Mouse (Mus musculus): ENCODE measurements around the gene Ccdc65. TPM values are rescaled to one million over a fixed set of nuclear protein-coding genes. Genes with fewer than 3 reads are reported as not detected.
A peak's percentile ranks its signal among the peaks of the same experiment; 100 is the strongest.

Ccdc65 gene
- polyA plus RNA-seq, 1 experiment: not detected

DNA sequence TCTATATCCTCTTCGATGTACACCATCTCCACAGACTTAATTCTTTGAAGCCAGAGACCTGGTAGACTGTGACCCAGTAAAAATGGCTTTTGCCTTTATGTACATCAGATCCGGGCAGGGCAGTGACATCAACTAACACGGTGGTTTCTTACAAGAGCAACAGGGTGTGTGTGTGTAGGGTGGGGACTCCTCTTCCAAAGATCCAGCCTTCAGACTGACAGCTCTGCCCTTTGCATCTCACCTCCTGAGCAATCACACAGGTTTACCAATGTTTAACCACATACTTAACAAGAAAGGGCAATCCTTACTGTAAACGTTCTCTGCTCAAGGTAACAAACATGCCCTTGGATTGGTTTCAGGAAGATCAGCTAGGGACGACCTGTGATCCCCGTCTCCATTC lies 39.3 kb downstream of the Ccdc65 start:
- TF ChIP-seq POLR2A (IDR thresholded peaks at IDR 0.05; ENCODE audit: insufficient read depth, low read length) (no peak), CTCF (IDR thresholded peaks at IDR 0.05; ENCODE audit: low read depth, low read length) (no peak), EP300 (IDR thresholded peaks at IDR 0.05; ENCODE audit: insufficient read depth, low read depth, low read length) (no peak)
- Histone ChIP-seq H3K27me3 (ENCODE audit: control insufficient read depth, insufficient read depth, low read length, poor library complexity, severe bottlenecking) (no peaks in the 10 kb centered on the region), H3K9ac (ENCODE audit: low read depth, poor library complexity, severe bottlenecking) (no peak overlapping the region), H3K4me1 (ENCODE audit: control insufficient read depth, insufficient read depth, low read length) (no peaks in the 10 kb centered on the region), H3K4me3 (ENCODE audit: low read depth, low read length) (no peak overlapping the region), H3K9me3 (replicated peaks; ENCODE audit: control insufficient read depth, insufficient read depth, low read length, poor library complexity, severe bottlenecking) (no peaks in the 10 kb centered on the region), H3K36me3 (ENCODE audit: control insufficient read depth, insufficient read depth, low read length, poor library complexity, severe bottlenecking) (no peaks in the 10 kb centered on the region), H3K27ac (ENCODE audit: insufficient read depth, low read length) (no peak overlapping the region)

DNA sequence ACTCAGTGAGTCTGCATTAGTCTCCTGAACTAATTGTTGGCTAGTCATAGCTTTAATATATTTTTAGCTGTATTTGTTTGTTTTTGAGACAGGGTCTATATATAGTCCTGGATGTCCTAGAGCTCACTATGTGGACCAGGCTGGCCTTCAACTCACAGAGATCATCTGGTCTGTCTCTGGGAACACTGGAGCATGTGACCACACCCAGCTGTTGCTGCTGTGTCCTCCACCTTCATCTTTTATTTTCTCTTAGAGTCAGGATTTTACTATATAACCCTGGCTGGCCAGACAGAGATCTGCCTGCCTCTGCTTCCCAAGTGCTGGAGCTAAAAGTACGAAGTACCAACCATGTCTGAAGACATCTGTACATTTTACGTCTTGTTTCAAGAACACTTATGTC lies 41.1 kb downstream of the Ccdc65 start:
- Histone ChIP-seq H3K9ac (ENCODE audit: low read depth, poor library complexity, severe bottlenecking) (no peak overlapping the region), H3K9me3 (replicated peaks; ENCODE audit: control insufficient read depth, insufficient read depth, low read length, poor library complexity, severe bottlenecking) (no peaks in the 10 kb centered on the region), H3K27me3 (ENCODE audit: control insufficient read depth, insufficient read depth, low read length, poor library complexity, severe bottlenecking) (no peaks in the 10 kb centered on the region), H3K4me1 (ENCODE audit: control insufficient read depth, insufficient read depth, low read length) (no peaks in the 10 kb centered on the region), H3K4me3 (ENCODE audit: low read depth, low read length) (no peak overlapping the region), H3K27ac (ENCODE audit: insufficient read depth, low read length) (no peak overlapping the region), H3K36me3 (ENCODE audit: control insufficient read depth, insufficient read depth, low read length, poor library complexity, severe bottlenecking) (no peaks in the 10 kb centered on the region)
- TF ChIP-seq EP300 (IDR thresholded peaks at IDR 0.05; ENCODE audit: insufficient read depth, low read depth, low read length) (no peak), CTCF (IDR thresholded peaks at IDR 0.05; ENCODE audit: low read depth, low read length) (no peak), POLR2A (IDR thresholded peaks at IDR 0.05; ENCODE audit: insufficient read depth, low read length) (no peak)

DNA sequence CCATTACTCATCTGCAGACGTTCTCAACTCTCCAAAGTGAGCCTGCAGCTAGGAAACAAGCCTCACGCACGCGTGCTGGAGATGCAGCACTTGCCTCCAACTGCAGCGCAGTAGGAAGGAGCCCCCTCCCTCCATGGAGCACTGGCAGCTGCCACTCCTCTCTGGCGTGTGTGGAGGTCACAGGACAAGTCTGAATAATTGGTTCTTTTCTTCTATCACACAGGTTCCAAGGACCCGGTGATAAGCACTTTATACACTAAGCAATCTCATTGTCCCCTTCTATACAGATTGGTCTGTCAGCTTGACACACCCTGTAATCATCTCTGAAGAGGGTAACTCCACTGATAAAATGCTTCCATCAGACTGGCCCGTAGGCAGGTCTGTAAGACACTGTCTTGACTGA lies 45.0 kb downstream of the Ccdc65 start:
- H3K9ac ChIP-seq (ENCODE audit: low read depth, poor library complexity, severe bottlenecking): no peak overlapping the region
- H3K4me1 ChIP-seq (ENCODE audit: control insufficient read depth, insufficient read depth, low read length): no peaks in the 10 kb centered on the region
- no peak for TF ChIP-seq CTCF (IDR thresholded peaks at IDR 0.05; ENCODE audit: low read depth, low read length)
- TF ChIP-seq POLR2A (IDR thresholded peaks at IDR 0.05; ENCODE audit: insufficient read depth, low read length): no peak
- TF ChIP-seq EP300 (IDR thresholded peaks at IDR 0.05; ENCODE audit: insufficient read depth, low read depth, low read length): no peak
- H3K27ac ChIP-seq (ENCODE audit: insufficient read depth, low read length): no peak overlapping the region
- no peaks in the 10 kb centered on the region for H3K27me3 ChIP-seq (ENCODE audit: control insufficient read depth, insufficient read depth, low read length, poor library complexity, severe bottlenecking)
- H3K4me3 ChIP-seq (ENCODE audit: low read depth, low read length): no peak overlapping the region
- H3K36me3 ChIP-seq (ENCODE audit: control insufficient read depth, insufficient read depth, low read length, poor library complexity, severe bottlenecking): no peaks in the 10 kb centered on the region
- H3K9me3 ChIP-seq (replicated peaks; ENCODE audit: control insufficient read depth, insufficient read depth, low read length, poor library complexity, severe bottlenecking): no peaks in the 10 kb centered on the region

DNA sequence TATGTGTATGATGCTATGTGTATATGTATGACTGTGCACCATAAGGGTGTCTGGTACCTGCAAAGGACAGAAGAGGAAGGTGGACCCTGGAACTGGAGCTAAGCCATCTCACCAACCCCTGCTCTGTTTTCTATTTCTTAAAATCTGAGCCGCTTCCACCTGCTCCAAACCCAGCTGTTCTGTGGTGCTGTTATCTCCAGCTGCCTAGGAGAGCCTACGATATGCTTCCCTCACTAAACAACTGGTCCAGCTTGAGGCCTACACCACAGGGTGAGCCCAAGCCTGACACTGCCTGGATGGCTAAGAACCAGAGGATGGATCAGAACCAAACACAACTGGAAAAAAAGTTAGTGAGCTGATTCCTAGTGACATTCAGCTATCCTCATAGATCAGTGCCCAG lies 46.1 kb downstream of the Ccdc65 start:
- Histone ChIP-seq H3K4me3 (ENCODE audit: low read depth, low read length) (no peak overlapping the region), H3K36me3 (ENCODE audit: control insufficient read depth, insufficient read depth, low read length, poor library complexity, severe bottlenecking) (no peaks in the 10 kb centered on the region), H3K27me3 (ENCODE audit: control insufficient read depth, insufficient read depth, low read length, poor library complexity, severe bottlenecking) (no peaks in the 10 kb centered on the region), H3K9me3 (replicated peaks; ENCODE audit: control insufficient read depth, insufficient read depth, low read length, poor library complexity, severe bottlenecking) (no peaks in the 10 kb centered on the region), H3K4me1 (ENCODE audit: control insufficient read depth, insufficient read depth, low read length) (no peaks in the 10 kb centered on the region), H3K9ac (ENCODE audit: low read depth, poor library complexity, severe bottlenecking) (no peak overlapping the region), H3K27ac (ENCODE audit: insufficient read depth, low read length) (no peak overlapping the region)
- TF ChIP-seq POLR2A (IDR thresholded peaks at IDR 0.05; ENCODE audit: insufficient read depth, low read length) (no peak), CTCF (IDR thresholded peaks at IDR 0.05; ENCODE audit: low read depth, low read length) (no peak), EP300 (IDR thresholded peaks at IDR 0.05; ENCODE audit: insufficient read depth, low read depth, low read length) (no peak)

DNA sequence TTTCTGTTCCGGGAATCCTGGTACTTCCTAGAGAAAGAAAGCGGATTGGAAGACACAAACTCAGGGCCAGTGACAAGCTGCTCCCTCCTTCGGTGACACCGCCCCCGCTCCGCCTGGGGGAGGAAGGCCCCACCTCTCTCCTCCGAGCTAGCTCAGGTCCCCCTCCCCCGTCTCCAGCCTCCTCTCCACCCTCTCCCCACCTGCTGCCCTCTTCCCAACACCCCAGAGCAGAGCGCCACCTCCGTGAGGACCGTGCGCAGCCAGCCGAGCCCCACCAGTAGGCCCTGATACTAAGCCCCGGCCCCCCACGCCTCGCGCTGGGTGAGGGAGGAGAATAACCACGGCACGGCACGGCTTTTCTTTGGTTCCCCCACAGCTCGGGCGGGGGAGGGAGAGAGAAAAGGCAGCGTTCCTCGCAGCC lies 54.2 kb downstream of the Ccdc65 start:
- Histone ChIP-seq H3K27ac (ENCODE audit: insufficient read depth, low read length) (no peak overlapping the region), H3K4me1 (ENCODE audit: control insufficient read depth, insufficient read depth, low read length) (peaks cover 2% of the 10 kb centered on the region), H3K9ac (ENCODE audit: low read depth, poor library complexity, severe bottlenecking) (peak overlapping the region; percentile 96), H3K36me3 (ENCODE audit: control insufficient read depth, insufficient read depth, low read length, poor library complexity, severe bottlenecking) (no peaks in the 10 kb centered on the region), H3K27me3 (ENCODE audit: control insufficient read depth, insufficient read depth, low read length, poor library complexity, severe bottlenecking) (no peaks in the 10 kb centered on the region), H3K4me3 (ENCODE audit: low read depth, low read length) (peak overlapping the region; percentile 81), H3K9me3 (replicated peaks; ENCODE audit: control insufficient read depth, insufficient read depth, low read length, poor library complexity, severe bottlenecking) (no peaks in the 10 kb centered on the region)
- TF ChIP-seq POLR2A (IDR thresholded peaks at IDR 0.05; ENCODE audit: insufficient read depth, low read length): no peak
- no peak for TF ChIP-seq EP300 (IDR thresholded peaks at IDR 0.05; ENCODE audit: insufficient read depth, low read depth, low read length)
- no peak for TF ChIP-seq CTCF (IDR thresholded peaks at IDR 0.05; ENCODE audit: low read depth, low read length)

DNA sequence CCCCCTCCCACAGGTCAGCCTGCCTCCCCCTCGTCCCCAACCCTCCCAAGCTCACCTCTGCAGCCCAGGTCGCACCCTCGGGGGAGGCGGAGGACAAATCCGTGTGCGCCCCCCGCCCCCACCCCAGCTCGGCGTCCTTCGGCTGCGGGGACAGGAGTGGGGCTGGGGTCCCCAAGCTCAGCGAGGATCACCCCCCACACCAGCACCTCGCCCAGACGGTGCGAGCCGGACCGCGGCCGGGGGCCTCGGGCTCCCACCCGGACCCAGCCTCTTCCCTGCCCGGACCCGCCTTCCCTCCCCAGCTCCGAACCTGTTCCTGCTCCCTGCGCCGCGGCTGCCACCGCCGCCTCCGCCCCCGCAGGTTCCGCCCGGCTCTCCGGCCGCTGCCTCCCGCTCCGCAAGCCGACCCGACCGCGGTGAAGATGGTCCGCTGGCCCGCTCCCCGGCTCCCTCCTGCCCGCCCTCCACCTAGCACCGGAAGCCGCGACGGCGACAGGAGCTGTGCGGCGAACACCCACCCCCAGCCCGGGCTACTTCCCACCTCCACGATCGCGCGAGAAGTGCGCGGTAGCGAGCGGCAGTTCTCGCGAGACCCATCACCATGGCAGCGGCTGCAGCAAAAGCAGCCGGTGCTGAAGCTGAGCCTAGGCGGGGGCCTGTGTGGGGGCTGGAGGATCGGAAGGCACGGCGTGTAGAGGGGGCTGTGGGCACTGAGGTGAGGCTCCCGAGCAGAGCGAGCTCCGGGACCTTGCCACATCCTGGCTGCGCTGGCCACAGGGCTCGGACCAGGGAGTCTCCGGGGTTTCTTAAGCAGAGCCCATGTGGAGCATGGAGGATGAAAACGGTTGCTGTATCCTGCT lies 54.9 kb downstream of the Ccdc65 start, which contains the start of gene Arf3:
Gene Arf3 (minus strand): TSS at position 545 of the 860 bp plus-strand sequence.
- H3K27ac ChIP-seq (ENCODE audit: insufficient read depth, low read length): no peak within 1 kb of the TSS
- peak within 1 kb of the TSS; percentile 96 for H3K9ac ChIP-seq (ENCODE audit: low read depth, poor library complexity, severe bottlenecking)
- H3K4me3 ChIP-seq (ENCODE audit: low read depth, low read length): peak within 1 kb of the TSS; percentile 81
- H3K27me3 ChIP-seq (ENCODE audit: control insufficient read depth, insufficient read depth, low read length, poor library complexity, severe bottlenecking): no peaks in the 10 kb centered on the region
- no peaks in the 10 kb centered on the region for H3K36me3 ChIP-seq (ENCODE audit: control insufficient read depth, insufficient read depth, low read length, poor library complexity, severe bottlenecking)
- peaks cover 2% of the 10 kb centered on the region for H3K4me1 ChIP-seq (ENCODE audit: control insufficient read depth, insufficient read depth, low read length)
- TF ChIP-seq EP300 (IDR thresholded peaks at IDR 0.05; ENCODE audit: insufficient read depth, low read depth, low read length) (no peak), CTCF (IDR thresholded peaks at IDR 0.05; ENCODE audit: low read depth, low read length) (no peak), POLR2A (IDR thresholded peaks at IDR 0.05; ENCODE audit: insufficient read depth, low read length) (no peak)
- H3K9me3 ChIP-seq (replicated peaks; ENCODE audit: control insufficient read depth, insufficient read depth, low read length, poor library complexity, severe bottlenecking): no peaks in the 10 kb centered on the region

Data from ES-Bruce4 (cell line).